Mouse (Mus musculus): Measurements from ENCODE around the gene Cycs. TPM values are rescaled to one million over a fixed set of nuclear protein-coding genes. Genes with fewer than 3 reads are reported as not detected.

Gene Cycs
- polyA plus RNA-seq, 1 experiment from 2014 or later: 94.9 TPM

Other genes with a start within 250 kb of the Cycs start
- gene Osbpl3, start 110.3 kb downstream of the Cycs start, polyA plus RNA-seq (2015; fragmentation: Nextera tagmentation; extraction: Ambion mirVana): 7.4 TPM in 2 replicates
- gene 4921507P07Rik, start 30.1 kb upstream of the Cycs start, polyA plus RNA-seq (2015; fragmentation: Nextera tagmentation; extraction: Ambion mirVana): 0.72 and 0.77 TPM in 2 replicates
- gene Npvf, start 87.9 kb upstream of the Cycs start, polyA plus RNA-seq (2015; fragmentation: Nextera tagmentation; extraction: Ambion mirVana): not detected in 2 replicates

All from intestine, embryonic 15.5 days (tissue).